Mouse (Mus musculus) hindbrain, embryonic 14.5 days (tissue): ENCODE data around the gene Zfp672. TPM values are rescaled to one million over a fixed set of nuclear protein-coding genes. Genes with fewer than 3 reads are reported as not detected.
A peak's percentile ranks its signal among the peaks of the same experiment; 100 is the strongest.

Experiments
- ATAC-seq: fragments of 200-750 bp; cut with Nextera tagmentation; 2 replicates; pipeline ENCODE4 v1.8.0; 2017; ENCODE audit warnings: moderate number of reproducible peaks, mild to moderate bottlenecking, moderate TSS enrichment, moderate library complexity; ENCODE audit not compliant: low FRiP score
- DNase-seq: peaks from one replicate; pipeline ENCODE4 v3.0.0-alpha.2; 2015; ENCODE audit warnings: low spot score
- H3K27ac ChIP-seq: fragments of 300-500 bp; sonication (generic); 2 replicates; pipeline ENCODE4 v1.5.1; 2014; ENCODE audit warnings: mild to moderate bottlenecking, moderate library complexity
- H3K27me3 ChIP-seq: fragments of 300-500 bp; sonication (generic); 2 replicates; pipeline ENCODE4 v1.6.1; 2014; ENCODE audit warnings: mild to moderate bottlenecking, low read length, mixed read lengths; ENCODE audit not compliant: control insufficient read depth, insufficient read depth
- H3K36me3 ChIP-seq: fragments of 300-500 bp; sonication (generic); replicated peaks from 2 replicates; pipeline ENCODE4 v1.6.1; 2014; ENCODE audit not compliant: control insufficient read depth, insufficient read depth
- H3K4me1 ChIP-seq: fragments of 300-500 bp; sonication (generic); replicated peaks from 2 replicates; pipeline ENCODE4 v1.6.1; 2014; ENCODE audit warnings: antibody characterized with exemption, low read length, mixed read lengths; ENCODE audit not compliant: control insufficient read depth, insufficient read depth
- H3K4me2 ChIP-seq: fragments of 300-500 bp; sonication (generic); replicated peaks from 2 replicates; pipeline ENCODE4 v1.6.1; 2014; ENCODE audit warnings: mild to moderate bottlenecking, moderate library complexity
- H3K4me3 ChIP-seq: fragments of 300-500 bp; sonication (generic); replicated peaks from 2 replicates; pipeline ENCODE4 v1.5.1; 2014; ENCODE audit warnings: mild to moderate bottlenecking, low read length
- H3K9ac ChIP-seq: fragments of 300-500 bp; sonication (generic); 2 replicates; pipeline ENCODE4 v1.6.1; 2014
- H3K9me3 ChIP-seq: fragments of 300-500 bp; sonication (generic); 2 replicates; pipeline ENCODE4 v1.6.1; 2016; ENCODE audit warnings: low read length; ENCODE audit not compliant: control insufficient read depth
- WGBS: fragments of 180-500 bp; shearing (Covaris S2); extraction: QIAGEN DNeasy Blood & Tissue Kit; methylation state at CpG from one replicate; pipeline ENCODE4 v1.1.7; 2014; 5-methylcytosine and 5-hydroxymethylcytosine counted together
- polyA plus RNA-seq: library from polyadenylated mRNA; unstranded; fragments of >200 nt; fragmentation: Nextera tagmentation; extraction: Ambion mirVana; gene quantifications from 2 replicates; pipeline ENCODE4 v1.2.1, GENCODE M21; 2014

Gene Zfp672
- polyA plus RNA-seq, 1 experiment from 2014 or later = 38.3 TPM

GRCm38 (mm10) chr11:58301837-58302754 lies 28.0 kb downstream of the Zfp672 start:
- ATAC-seq = peak; percentile 92
- H3K4me3 ChIP-seq = peak overlapping the region; percentile 59
- under 1% methylated on average over 36 of the region's 36 CpGs for WGBS

GRCm38 (mm10) chr11:58301057-58301456 lies 29.1 kb downstream of the Zfp672 start:
- no peak for ATAC-seq
- H3K9ac ChIP-seq = peak overlapping the region; percentile 18; the same call in 1 of the 2 replicates
- WGBS = 11% methylated on average over 13 of the region's 13 CpGs

More at GRCm38 (mm10) chr11:58301837-58302754, 28.0 kb downstream of the Zfp672 start:
- Histone ChIP-seq H3K27ac (peak overlapping the region; percentile 88), H3K4me1 (peaks cover 10% of the 10 kb centered on the region), H3K9ac (peak overlapping the region; percentile 64), H3K27me3 (no peaks in the 10 kb centered on the region), H3K36me3 (no peaks in the 10 kb centered on the region), H3K4me2 (peak overlapping the region; percentile 58), H3K9me3 (no peaks in the 10 kb centered on the region)
- DNase-seq = peak; percentile 100

GRCm38 (mm10) chr11:58297396-58297795 lies 32.7 kb downstream of the Zfp672 start:
- Histone ChIP-seq H3K36me3 (no peaks in the 10 kb centered on the region), H3K27me3 (no peaks in the 10 kb centered on the region), H3K4me3 (no peak overlapping the region), H3K9ac (no peak overlapping the region), H3K4me1 (no peaks in the 10 kb centered on the region), H3K27ac (no peak overlapping the region), H3K9me3 (no peaks in the 10 kb centered on the region), H3K4me2 (no peak overlapping the region)
- ATAC-seq (no peak), DNase-seq (no peak)
- 35% methylated on average over 6 of the region's 6 CpGs for WGBS

More at GRCm38 (mm10) chr11:58301057-58301456, 29.1 kb downstream of the Zfp672 start:
- Histone ChIP-seq H3K27me3 (no peaks in the 10 kb centered on the region), H3K27ac (peak overlapping the region; percentile 88), H3K4me3 (peak overlapping the region; percentile 59), H3K4me2 (peak overlapping the region; percentile 58), H3K36me3 (no peaks in the 10 kb centered on the region), H3K4me1 (peaks cover 6% of the 10 kb centered on the region), H3K9me3 (no peaks in the 10 kb centered on the region)
- peak; percentile 84 for DNase-seq

GRCm38 (mm10) chr11:58292791-58293190 lies 37.3 kb downstream of the Zfp672 start:
- no peak for ATAC-seq
- H3K27ac ChIP-seq = no peak overlapping the region
- no peaks in the 10 kb centered on the region for H3K4me1 ChIP-seq
- WGBS = 65% methylated on average over 4 of the region's 4 CpGs
- no peaks in the 10 kb centered on the region for H3K27me3 ChIP-seq
- H3K4me3 ChIP-seq = no peak overlapping the region
- no peak for DNase-seq
- H3K4me2 ChIP-seq = no peak overlapping the region
- H3K9me3 ChIP-seq = no peaks in the 10 kb centered on the region
- no peak overlapping the region for H3K9ac ChIP-seq
- no peaks in the 10 kb centered on the region for H3K36me3 ChIP-seq

GRCm38 (mm10) chr11:58290812-58291211 lies 39.3 kb downstream of the Zfp672 start:
- 92% methylated on average over 4 of the region's 4 CpGs for WGBS
- no peak overlapping the region for H3K27ac ChIP-seq
- H3K27me3 ChIP-seq = no peaks in the 10 kb centered on the region
- H3K36me3 ChIP-seq = no peaks in the 10 kb centered on the region
- no peak overlapping the region for H3K4me3 ChIP-seq
- no peaks in the 10 kb centered on the region for H3K4me1 ChIP-seq
- no peak for DNase-seq
- H3K4me2 ChIP-seq = no peak overlapping the region
- H3K9me3 ChIP-seq = no peaks in the 10 kb centered on the region
- ATAC-seq = no peak
- no peak overlapping the region for H3K9ac ChIP-seq

GRCm38 (mm10) chr11:58289992-58290682 lies 40.0 kb downstream of the Zfp672 start:
- DNase-seq = no peak
- 76% methylated on average over 9 of the region's 9 CpGs for WGBS
- no peaks in the 10 kb centered on the region for H3K9me3 ChIP-seq

GRCm38 (mm10) chr11:58282518-58282917 lies 47.6 kb downstream of the Zfp672 start:
- no peaks in the 10 kb centered on the region for H3K36me3 ChIP-seq
- WGBS = 88% methylated on average over 5 of the region's 5 CpGs
- H3K4me2 ChIP-seq = no peak overlapping the region
- no peaks in the 10 kb centered on the region for H3K27me3 ChIP-seq
- no peak overlapping the region for H3K4me3 ChIP-seq
- ATAC-seq = no peak
- H3K9ac ChIP-seq = no peak overlapping the region
- no peak for DNase-seq
- H3K27ac ChIP-seq = no peak overlapping the region
- H3K4me1 ChIP-seq = no peaks in the 10 kb centered on the region
- no peaks in the 10 kb centered on the region for H3K9me3 ChIP-seq

More at GRCm38 (mm10) chr11:58289992-58290682, 40.0 kb downstream of the Zfp672 start:
- Histone ChIP-seq H3K4me2 (no peak overlapping the region), H3K27ac (no peak overlapping the region), H3K27me3 (no peaks in the 10 kb centered on the region), H3K4me1 (no peaks in the 10 kb centered on the region), H3K4me3 (no peak overlapping the region), H3K36me3 (no peaks in the 10 kb centered on the region), H3K9ac (no peak overlapping the region)
- no peak for ATAC-seq

- Histone ChIP-seq H3K36me3 (no peaks in the 10 kb centered on the region), H3K27ac (no peak overlapping the region), H3K9ac (no peak overlapping the region), H3K4me3 (no peak overlapping the region), H3K4me1 (no peaks in the 10 kb centered on the region), H3K27me3 (no peaks in the 10 kb centered on the region), H3K9me3 (no peaks in the 10 kb centered on the region), H3K4me2 (no peak overlapping the region)
- 86% methylated on average over 13 of the region's 13 CpGs for WGBS
- DNase-seq = no peak
- no peak for ATAC-seq
Observed at GRCm38 (mm10) chr11:58281970-58282496, 48.1 kb downstream of the Zfp672 start.

- Histone ChIP-seq H3K27ac (no peak overlapping the region), H3K9ac (no peak overlapping the region), H3K4me3 (no peak overlapping the region), H3K4me1 (no peaks in the 10 kb centered on the region), H3K36me3 (no peaks in the 10 kb centered on the region), H3K27me3 (no peaks in the 10 kb centered on the region), H3K9me3 (no peaks in the 10 kb centered on the region), H3K4me2 (no peak overlapping the region)
- DNase-seq = no peak
- 83% methylated on average over 4 of the region's 4 CpGs for WGBS
- no peak for ATAC-seq
Observed at GRCm38 (mm10) chr11:58275756-58276155, 54.4 kb downstream of the Zfp672 start.
